Mouse (Mus musculus) MEL (cell line): ENCODE data around the gene Diras1. TPM values are rescaled to one million over a fixed set of nuclear protein-coding genes. Genes with fewer than 3 reads are reported as not detected.
"Not testable (repeated sequence)": the region's sequence is repeated elsewhere in the genome, so short reads cannot be mapped to it uniquely, and the experiment has no call there.

Experiments
- DNase-seq: peaks from one replicate; pipeline ENCODE4 v3.0.0; 2011; ENCODE audit warnings: low read depth, low spot score
- H3K27ac ChIP-seq: 2 replicates; pipeline ENCODE4 v1.5.1; 2012; ENCODE audit warnings: low read depth, mild to moderate bottlenecking, control low read depth, low read length, moderate library complexity; ENCODE audit not compliant: control insufficient read depth
- H3K27me3 ChIP-seq, 2 experiments: fragments of 150-350 bp in 1 of 2; sonication (generic) in 1 of 2; 2 replicates each; pipeline ENCODE4 v1.6.1; 2012; ENCODE audit warnings: low read length in 2 of 2, mild to moderate bottlenecking in 2 of 2, improper control_type of control experiment in 1 of 2, moderate library complexity in 1 of 2; ENCODE audit not compliant: insufficient read depth in 2 of 2, control insufficient read depth in 1 of 2
- H3K36me3 ChIP-seq, 2 experiments: 2 replicates each; pipeline ENCODE4 v1.6.1; 2012 to 2014; ENCODE audit warnings: low read length in 2 of 2, improper control_type of control experiment in 1 of 2, inconsistent platforms in 1 of 2, mild to moderate bottlenecking in 1 of 2; ENCODE audit not compliant: insufficient read depth in 2 of 2, control insufficient read depth in 1 of 2
- H3K4me1 ChIP-seq, 2 experiments: fragments of 150-350 bp in 1 of 2; sonication (generic) in 1 of 2; 2 replicates each; pipeline ENCODE4 v1.6.1; 2012; ENCODE audit warnings: low read length in 2 of 2, improper control_type of control experiment in 1 of 2, mild to moderate bottlenecking in 1 of 2; ENCODE audit not compliant: insufficient read depth in 2 of 2, control insufficient read depth in 1 of 2
- H3K4me3 ChIP-seq, 2 experiments: fragments of 150-350 bp in 1 of 2; sonication (generic) in 1 of 2; 2 replicates each; pipeline ENCODE4 v1.5.1; 2012; ENCODE audit warnings: low read depth in 2 of 2, low read length in 2 of 2, mild to moderate bottlenecking in 2 of 2, moderate library complexity in 2 of 2, control low read depth in 1 of 2, improper control_type of control experiment in 1 of 2; ENCODE audit not compliant: control insufficient read depth in 1 of 2, insufficient read depth in 1 of 2
- H3K79me2 ChIP-seq: 2 replicates; pipeline ENCODE4 v1.6.1; 2012; ENCODE audit warnings: mild to moderate bottlenecking, low read length, moderate library complexity; ENCODE audit not compliant: control insufficient read depth, poor library complexity, insufficient read depth
- H3K9ac ChIP-seq: 2 replicates; pipeline ENCODE4 v1.6.1; 2012; ENCODE audit warnings: low read depth, mild to moderate bottlenecking, control low read depth, low read length, moderate library complexity; ENCODE audit not compliant: control insufficient read depth, poor library complexity, severe bottlenecking
- H3K9me3 ChIP-seq: fragments of 150-350 bp; sonication (generic); replicated peaks from 2 replicates; pipeline ENCODE4 v1.6.1; 2012; ENCODE audit warnings: mild to moderate bottlenecking, low read length, improper control_type of control experiment, moderate library complexity; ENCODE audit not compliant: insufficient read depth
- CHD1 ChIP-seq: IDR thresholded peaks from 2 replicates; pipeline ENCODE4 v1.6.1; 2012; ENCODE audit warnings: low read depth, mild to moderate bottlenecking, inconsistent platforms, low read length, improper control_type of control experiment
- CTCF ChIP-seq, 3 experiments: IDR thresholded peaks in 2 of 3; conservative IDR thresholded peaks in 1 of 3; 2 replicates each; pipeline ENCODE4 v1.5.1; 2011 to 2012; ENCODE audit warnings: low read length in 3 of 3, low read depth in 2 of 3, mild to moderate bottlenecking in 2 of 3, improper control_type of control experiment in 1 of 3, inconsistent platforms in 1 of 3, mixed read lengths in 1 of 3, moderate library complexity in 1 of 3; ENCODE audit not compliant: control insufficient read depth in 1 of 3, insufficient read depth in 1 of 3, poor library complexity in 1 of 3, severe bottlenecking in 1 of 3
- E2F4 ChIP-seq: IDR thresholded peaks from 2 replicates; pipeline ENCODE4 v1.6.1; 2011; ENCODE audit warnings: low read depth, low read length, improper control_type of control experiment, borderline replicate concordance
- EP300 ChIP-seq, 2 experiments: IDR thresholded peaks; 2 replicates each; pipeline ENCODE4 v1.6.1; 2011; ENCODE audit warnings: improper control_type of control experiment in 2 of 2, low read length in 2 of 2, low read depth in 1 of 2, mild to moderate bottlenecking in 1 of 2
- ETS1 ChIP-seq: IDR thresholded peaks from 2 replicates; pipeline ENCODE4 v1.6.1; 2012; ENCODE audit warnings: low read depth, mild to moderate bottlenecking, inconsistent platforms, low read length, improper control_type of control experiment, moderate library complexity
- GATA1 ChIP-seq: IDR thresholded peaks from 2 replicates; pipeline ENCODE4 v1.6.1; 2011; ENCODE audit warnings: low read depth, low read length, improper control_type of control experiment
- MAZ ChIP-seq: IDR thresholded peaks from 2 replicates; pipeline ENCODE4 v1.6.1; 2012; ENCODE audit warnings: low read depth, mild to moderate bottlenecking, inconsistent platforms, low read length, improper control_type of control experiment
- MYC ChIP-seq: IDR thresholded peaks from 2 replicates; pipeline ENCODE4 v1.6.1; 2011; ENCODE audit warnings: low read depth, mild to moderate bottlenecking, low read length, improper control_type of control experiment, moderate library complexity
- POLR2AphosphoS2 ChIP-seq: IDR thresholded peaks from 2 replicates; pipeline ENCODE4 v1.6.1; 2011; ENCODE audit warnings: low read length, improper control_type of control experiment
- RAD21 ChIP-seq: IDR thresholded peaks from 2 replicates; pipeline ENCODE4 v1.6.1; 2011; ENCODE audit warnings: mild to moderate bottlenecking, low read depth, low read length, improper control_type of control experiment
- RCOR1 ChIP-seq: IDR thresholded peaks from 2 replicates; pipeline ENCODE4 v1.6.1; 2012; ENCODE audit warnings: low read depth, mild to moderate bottlenecking, inconsistent platforms, low read length, improper control_type of control experiment
- SIN3A ChIP-seq: IDR thresholded peaks from 2 replicates; pipeline ENCODE4 v1.6.1; 2012; ENCODE audit warnings: low read length, improper control_type of control experiment, inconsistent platforms
- SMC3 ChIP-seq: IDR thresholded peaks from 2 replicates; pipeline ENCODE4 v1.6.1; 2011; ENCODE audit warnings: low read depth, low read length, improper control_type of control experiment
- TBP ChIP-seq: IDR thresholded peaks from 2 replicates; pipeline ENCODE4 v1.8.0; 2011; ENCODE audit warnings: low read depth, low read length, improper control_type of control experiment
- ZC3H11A ChIP-seq: IDR thresholded peaks from 2 replicates; pipeline ENCODE4 v1.6.1; 2012; ENCODE audit warnings: low read depth, mild to moderate bottlenecking, inconsistent platforms, low read length, improper control_type of control experiment
- ZNF384 ChIP-seq: IDR thresholded peaks from 2 replicates; pipeline ENCODE4 v1.6.1; 2012; ENCODE audit warnings: low read depth, mild to moderate bottlenecking, inconsistent platforms, low read length, improper control_type of control experiment
- polyA plus RNA-seq, 2 experiments: library from polyadenylated mRNA; stranded (reverse) in 1 of 2; unstranded in 1 of 2; fragments of >175 nt in 1 of 2; fragments of >200 nt in 1 of 2; gene quantifications; 2 replicates each; pipeline versions ENCODE4 v1.2.1 to v1.2.4; 2012; ENCODE audit warnings: low replicate concordance in 2 of 2, low read depth in 1 of 2; ENCODE audit not compliant: insufficient read length in 2 of 2, insufficient read depth in 1 of 2, missing spikeins in 1 of 2
- total RNA-seq: library from RNA; depleted of rRNA; stranded (reverse); fragments of 300-350 nt; gene quantifications from 2 replicates; pipeline ENCODE4 v1.2.3, GENCODE M21; 2012

The Diras1 gene
- total and polyA plus RNA-seq, 3 experiments = 0.04 TPM; not detected in 2

DNA sequence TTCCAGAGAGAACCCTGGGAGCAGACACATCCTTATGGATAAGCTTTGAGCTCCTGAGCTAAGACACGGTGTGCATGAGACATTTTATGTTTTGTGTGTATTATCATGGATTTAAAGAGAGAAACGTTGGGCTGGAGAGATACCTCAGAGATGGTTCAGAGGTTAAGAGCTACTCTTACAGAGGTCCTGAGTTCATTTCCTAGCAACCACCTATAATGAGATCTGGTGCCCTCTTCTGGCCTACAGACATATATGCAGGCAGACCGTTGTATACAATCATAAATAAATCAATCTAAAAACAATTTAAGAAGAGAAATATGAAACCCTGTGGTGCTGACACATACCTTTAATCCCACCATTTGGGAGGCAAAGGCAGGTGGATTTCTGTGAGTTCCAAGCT is 34.5 kb downstream of the Diras1 start:
- H3K36me3 ChIP-seq = no peaks in the 10 kb centered on the region
- no peaks in the 10 kb centered on the region for H3K79me2 ChIP-seq
- no peak overlapping the region for H3K4me3 ChIP-seq
- no peak overlapping the region for H3K9ac ChIP-seq
- H3K4me1 ChIP-seq = 0 out of 4 replicates have a peak, but pooled peaks cover 0 to 6% of the 10 kb centered on the region in 2 experiments
- no peak overlapping the region for H3K27ac ChIP-seq
- peak; percentile 75 for DNase-seq
- no peaks in the 10 kb centered on the region for H3K27me3 ChIP-seq
- TF ChIP-seq ZNF384 (0 out of 2 replicates have a peak, but pooled peaks have one; percentile 39), SMC3 (peak; percentile 69), EP300 (IDR thresholded peaks at IDR 0.05; ENCODE audit: low read depth in 1 of 2, low read length in 2 of 2) (no peak), ZC3H11A (peak; percentile 52), RAD21 (peak; percentile 72), CTCF (IDR thresholded peaks at IDR 0.05 in 2 of 3, conservative IDR thresholded peaks at IDR 0.05 in 1 of 3; ENCODE audit: control insufficient read depth in 1 of 3, insufficient read depth in 1 of 3, low read depth in 2 of 3, low read length in 3 of 3, poor library complexity in 1 of 3, severe bottlenecking in 1 of 3) (peak; percentile 24 to 75 (median 61); a peak in 4 of 6 replicates), MAZ (no peak)
- H3K9me3 ChIP-seq = no peaks in the 10 kb centered on the region

DNA sequence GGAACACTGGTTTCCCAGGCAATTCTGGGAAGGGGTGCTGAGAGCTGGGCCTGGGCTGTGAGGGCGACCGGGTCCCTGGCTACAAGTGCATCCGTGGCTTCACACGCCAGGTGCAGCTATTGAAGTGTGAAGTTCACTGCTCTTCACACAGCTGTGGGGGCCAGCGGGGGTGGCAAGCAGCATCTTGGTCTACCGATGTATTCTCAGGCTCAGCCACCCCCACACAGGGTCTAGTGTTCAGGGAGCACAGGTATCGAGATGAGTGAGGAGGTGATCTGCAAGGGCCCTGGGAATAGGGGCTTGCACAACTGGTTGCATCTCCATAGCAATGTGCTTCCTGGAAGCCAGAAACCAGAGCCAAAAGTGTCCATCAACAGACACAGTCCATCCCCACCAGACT is 35.1 kb downstream of the Diras1 start:
- Histone ChIP-seq H3K27me3 (no peaks in the 10 kb centered on the region), H3K27ac (no peak overlapping the region), H3K9ac (no peak overlapping the region), H3K36me3 (no peaks in the 10 kb centered on the region), H3K9me3 (no peaks in the 10 kb centered on the region), H3K79me2 (no peaks in the 10 kb centered on the region), H3K4me1 (0 out of 4 replicates have a peak, but pooled peaks cover 0 to 6% of the 10 kb centered on the region in 2 experiments), H3K4me3 (no peak overlapping the region)
- TF ChIP-seq ETS1 = no peak
- TF ChIP-seq SIN3A = no peak
- TF ChIP-seq CTCF (IDR thresholded peaks at IDR 0.05 in 2 of 3, conservative IDR thresholded peaks at IDR 0.05 in 1 of 3; ENCODE audit: control insufficient read depth in 1 of 3, insufficient read depth in 1 of 3, low read depth in 2 of 3, low read length in 3 of 3, poor library complexity in 1 of 3, severe bottlenecking in 1 of 3) = no peak
- no peak for TF ChIP-seq MYC
- TF ChIP-seq RCOR1 = no peak
- no peak for TF ChIP-seq CHD1
- no peak for TF ChIP-seq POLR2AphosphoS2
- TF ChIP-seq E2F4 = no peak
- TF ChIP-seq GATA1 = no peak
- DNase-seq = no peak

DNA sequence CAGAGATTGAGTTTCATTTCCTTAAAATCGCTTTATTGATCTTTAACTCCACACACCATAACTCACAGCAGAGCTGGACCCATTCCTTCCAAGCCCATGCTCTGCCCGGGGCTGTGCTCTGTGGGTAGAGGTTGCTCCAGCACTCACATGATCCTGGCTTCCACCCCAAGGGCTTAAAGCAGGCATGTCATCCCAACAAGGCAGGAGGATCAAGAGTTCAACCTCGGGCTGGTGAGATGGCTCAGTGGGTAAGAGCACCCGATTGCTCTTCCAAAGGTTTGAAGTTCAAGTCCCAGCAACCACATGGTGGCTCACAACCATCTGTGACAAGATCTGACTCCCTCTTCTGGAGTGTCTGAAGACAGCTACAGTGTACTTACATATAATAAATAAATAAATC is 35.6 kb downstream of the Diras1 start:
- H3K36me3 ChIP-seq, H3K9ac ChIP-seq, H3K27me3 ChIP-seq, H3K4me1 ChIP-seq, H3K9me3 ChIP-seq, H3K27ac ChIP-seq, DNase-seq, H3K79me2 ChIP-seq, H3K4me3 ChIP-seq: not testable (repeated sequence)
- peak; percentile 35; the same call in 1 of the 2 replicates for TF ChIP-seq TBP
